Mouse (Mus musculus): ENCODE measurements around the gene Tppp2. TPM values are rescaled to one million over a fixed set of nuclear protein-coding genes. Genes with fewer than 3 reads are reported as not detected.
"Not testable (repeated sequence)": the region's sequence is repeated elsewhere in the genome, so short reads cannot be mapped to it uniquely, and the experiment has no call there.

The Tppp2 gene
- total RNA-seq, 4 experiments from 2014 or later, result not detected

GRCm38 (mm10) chr14:51911301-51911700 lies 6.9 kb upstream of the Tppp2 start:
- no peak for DNase-seq (ENCODE audit: low spot score in 2 of 2)

GRCm38 (mm10) chr14:51912391-51913061 lies 5.7 kb upstream of the Tppp2 start:
- DNase-seq (ENCODE audit: low spot score in 2 of 2), result no peak

- DNase-seq (ENCODE audit: low spot score in 2 of 2), result peak; percentile 35 to 78
These were observed 4.9 kb upstream of the Tppp2 start for GRCm38 (mm10) chr14:51913062-51913959.

GRCm38 (mm10) chr14:51913960-51914762 lies 4.1 kb upstream of the Tppp2 start, which contains the start of gene Ndrg2:
Gene Ndrg2, minus strand, starts transcription at chr14:51914158.
- DNase-seq (ENCODE audit: low spot score in 2 of 2), result peak; percentile 50 to 86

- DNase-seq (ENCODE audit: low spot score in 2 of 2), result no peak
These were observed 3.2 kb upstream of the Tppp2 start for GRCm38 (mm10) chr14:51915030-51915429.

GRCm38 (mm10) chr14:51916539-51916938 lies 1.7 kb upstream of the Tppp2 start:
- no peak for DNase-seq (ENCODE audit: low spot score in 2 of 2)

- no peak for DNase-seq (ENCODE audit: low spot score in 2 of 2)
These were observed 741 bp downstream of the Tppp2 start for GRCm38 (mm10) chr14:51918966-51919365.

- peak in 1 of 2 experiments; percentile 71 for DNase-seq (ENCODE audit: low spot score in 2 of 2)
These were observed 3.7 kb downstream of the Tppp2 start for GRCm38 (mm10) chr14:51921759-51922570.

- no peak for DNase-seq (ENCODE audit: low spot score in 2 of 2)
These were observed 4.3 kb downstream of the Tppp2 start, which contains the start of gene Rnase13 for GRCm38 (mm10) chr14:51922571-51922865. Gene Rnase13, minus strand, starts transcription at chr14:51922773.

GRCm38 (mm10) chr14:51922910-51923309 lies 4.7 kb downstream of the Tppp2 start:
- no peak for DNase-seq (ENCODE audit: low spot score in 2 of 2)

- DNase-seq (ENCODE audit: low spot score in 2 of 2), result no peak
These were observed 5.3 kb downstream of the Tppp2 start for GRCm38 (mm10) chr14:51923492-51923891.

GRCm38 (mm10) chr14:51926930-51927329 lies 8.7 kb downstream of the Tppp2 start:
- DNase-seq (ENCODE audit: low spot score in 2 of 2), result not testable (repeated sequence)

- DNase-seq (ENCODE audit: low spot score in 2 of 2), result peak in 1 of 2 experiments; percentile 82
These were observed 11.2 kb downstream of the Tppp2 start for GRCm38 (mm10) chr14:51929309-51929943.

GRCm38 (mm10) chr14:51929968-51930367 lies 11.7 kb downstream of the Tppp2 start:
- no peak for DNase-seq (ENCODE audit: low spot score in 2 of 2)

- peak in 1 of 2 experiments; percentile 57 for DNase-seq (ENCODE audit: low spot score in 2 of 2)
These were observed 12.6 kb downstream of the Tppp2 start for GRCm38 (mm10) chr14:51930824-51931223.

GRCm38 (mm10) chr14:51932092-51933020 lies 14.1 kb downstream of the Tppp2 start:
- DNase-seq (ENCODE audit: low spot score in 2 of 2), result no peak

GRCm38 (mm10) chr14:51939005-51939404 lies 20.8 kb downstream of the Tppp2 start:
- no peak for DNase-seq (ENCODE audit: low spot score in 2 of 2)

GRCm38 (mm10) chr14:51940944-51941560 lies 22.8 kb downstream of the Tppp2 start:
- DNase-seq (ENCODE audit: low spot score in 2 of 2), result no peak

GRCm38 (mm10) chr14:51941577-51941976 lies 23.4 kb downstream of the Tppp2 start:
- DNase-seq (ENCODE audit: low spot score in 2 of 2), result no peak
